Mouse (Mus musculus): Measurements from ENCODE around the gene Bcl2l10. TPM values are rescaled to one million over a fixed set of nuclear protein-coding genes. Genes with fewer than 3 reads are reported as not detected.
"Not testable (repeated sequence)": the region's sequence is repeated elsewhere in the genome, so short reads cannot be mapped to it uniquely, and the experiment has no call there.

The Bcl2l10 gene
- polyA plus RNA-seq, 1 experiment from 2014 or later = not detected

DNA sequence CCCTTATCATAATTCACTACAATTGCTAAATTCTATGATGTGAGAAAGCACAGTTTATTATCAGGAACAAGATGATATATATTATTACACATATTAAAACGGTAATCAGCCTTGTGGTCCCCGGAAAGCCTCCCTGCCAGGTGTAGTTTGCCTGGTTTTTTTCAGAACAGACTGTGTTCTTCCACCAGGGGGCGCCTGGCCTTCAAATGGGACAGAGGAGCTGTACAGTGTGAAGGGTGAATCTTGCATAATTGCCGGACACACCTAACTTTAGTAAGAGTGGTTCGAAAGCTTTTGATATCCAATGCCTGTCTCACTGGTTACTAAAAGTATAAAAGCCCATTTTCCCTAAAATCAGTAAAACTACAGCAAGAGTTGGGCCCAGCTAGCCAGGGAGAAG, 14.1 kb downstream of the Bcl2l10 start:
- Histone ChIP-seq H3K4me1 (ENCODE audit: control insufficient read depth, insufficient read depth, low read length) (no peaks in the 10 kb centered on the region), H3K36me3 (ENCODE audit: control insufficient read depth, insufficient read depth, low read length) (no peaks in the 10 kb centered on the region), H3K27me3 (replicated peaks; ENCODE audit: control insufficient read depth, insufficient read depth, low read length) (no peaks in the 10 kb centered on the region), H3K27ac (ENCODE audit: low read length) (no peak overlapping the region), H3K4me2 (ENCODE audit: low read depth, low read length) (no peak overlapping the region), H3K9me3 (ENCODE audit: control insufficient read depth, low read length) (no peaks in the 10 kb centered on the region), H3K4me3 (ENCODE audit: low read length) (no peak overlapping the region), H3K9ac (ENCODE audit: low read depth, low read length) (no peak overlapping the region)
- WGBS = 31% methylated on average over 5 of the region's 5 CpGs
- peak; percentile 60 for ATAC-seq

- Histone ChIP-seq H3K9me3 (ENCODE audit: control insufficient read depth, low read length) (no peaks in the 10 kb centered on the region), H3K9ac (ENCODE audit: low read depth, low read length) (no peak overlapping the region), H3K27me3 (replicated peaks; ENCODE audit: control insufficient read depth, insufficient read depth, low read length) (no peaks in the 10 kb centered on the region), H3K4me1 (ENCODE audit: control insufficient read depth, insufficient read depth, low read length) (no peaks in the 10 kb centered on the region), H3K27ac (ENCODE audit: low read length) (no peak overlapping the region), H3K4me2 (ENCODE audit: low read depth, low read length) (no peak overlapping the region), H3K4me3 (ENCODE audit: low read length) (no peak overlapping the region), H3K36me3 (ENCODE audit: control insufficient read depth, insufficient read depth, low read length) (no peaks in the 10 kb centered on the region)
- ATAC-seq = no peak
- 86% methylated on average over 4 of the region's 4 CpGs for WGBS
These were observed 14.6 kb downstream of the Bcl2l10 start for GRCm38 (mm10) chr9:75362201-75362600.

DNA sequence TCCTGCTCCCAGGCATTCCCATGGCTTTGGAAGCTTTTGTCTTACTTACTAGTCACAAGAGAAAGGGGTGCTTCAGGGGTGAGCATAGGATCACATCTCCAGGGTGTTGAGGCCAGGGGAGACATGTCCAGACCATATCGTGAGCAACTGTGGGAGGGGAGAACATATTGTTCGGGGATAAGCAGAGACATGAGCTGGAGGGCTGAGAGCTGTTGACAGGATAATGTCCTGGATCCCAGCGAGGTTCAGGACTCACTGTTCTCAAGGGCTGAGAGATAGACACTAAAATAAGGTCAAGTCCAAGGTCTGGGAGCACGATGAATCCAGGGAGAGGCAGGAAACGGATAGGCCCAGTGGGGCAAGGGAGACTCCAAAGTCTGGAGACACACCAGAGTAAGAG, 15.4 kb downstream of the Bcl2l10 start:
- WGBS = 71% methylated on average over 5 of the region's 5 CpGs
- Histone ChIP-seq H3K9me3 (ENCODE audit: control insufficient read depth, low read length) (no peaks in the 10 kb centered on the region), H3K4me3 (ENCODE audit: low read length) (no peak overlapping the region), H3K9ac (ENCODE audit: low read depth, low read length) (no peak overlapping the region), H3K36me3 (ENCODE audit: control insufficient read depth, insufficient read depth, low read length) (no peaks in the 10 kb centered on the region), H3K4me2 (ENCODE audit: low read depth, low read length) (no peak overlapping the region), H3K27ac (ENCODE audit: low read length) (no peak overlapping the region), H3K27me3 (replicated peaks; ENCODE audit: control insufficient read depth, insufficient read depth, low read length) (no peaks in the 10 kb centered on the region), H3K4me1 (ENCODE audit: control insufficient read depth, insufficient read depth, low read length) (no peaks in the 10 kb centered on the region)
- no peak for ATAC-seq

GRCm38 (mm10) chr9:75363702-75364101, 16.1 kb downstream of the Bcl2l10 start:
- H3K4me1 ChIP-seq (ENCODE audit: control insufficient read depth, insufficient read depth, low read length); ATAC-seq; H3K36me3 ChIP-seq (ENCODE audit: control insufficient read depth, insufficient read depth, low read length); H3K9ac ChIP-seq (ENCODE audit: low read depth, low read length); H3K4me3 ChIP-seq (ENCODE audit: low read length); H3K27me3 ChIP-seq (replicated peaks; ENCODE audit: control insufficient read depth, insufficient read depth, low read length); H3K9me3 ChIP-seq (ENCODE audit: control insufficient read depth, low read length); H3K4me2 ChIP-seq (ENCODE audit: low read depth, low read length); H3K27ac ChIP-seq (ENCODE audit: low read length): not testable (repeated sequence)
- 63% methylated on average over 7 of the region's 7 CpGs for WGBS

DNA sequence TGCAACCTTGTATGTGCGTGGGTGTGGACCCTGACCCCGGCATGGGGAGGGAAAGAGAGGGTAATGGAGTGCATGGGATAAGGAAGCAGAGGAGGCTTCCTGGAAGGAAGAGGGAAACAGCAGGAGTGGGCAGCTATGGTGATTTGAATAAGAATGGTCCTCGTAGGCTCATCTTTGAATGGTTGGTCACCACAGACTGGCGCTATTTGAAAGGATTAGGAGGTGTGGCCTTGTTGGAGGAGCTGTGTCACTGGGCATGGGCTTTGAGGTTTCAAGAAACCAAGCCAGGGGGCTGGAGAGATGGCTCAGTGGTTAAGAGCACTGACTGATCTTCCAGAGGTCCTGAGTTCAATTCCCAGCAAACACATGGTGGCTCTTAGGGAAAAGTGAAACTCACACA, 17.6 kb downstream of the Bcl2l10 start:
- Histone ChIP-seq H3K27me3 (replicated peaks; ENCODE audit: control insufficient read depth, insufficient read depth, low read length) (no peaks in the 10 kb centered on the region), H3K9me3 (ENCODE audit: control insufficient read depth, low read length) (no peaks in the 10 kb centered on the region), H3K9ac (ENCODE audit: low read depth, low read length) (no peak overlapping the region), H3K4me3 (ENCODE audit: low read length) (no peak overlapping the region), H3K4me1 (ENCODE audit: control insufficient read depth, insufficient read depth, low read length) (no peaks in the 10 kb centered on the region), H3K4me2 (ENCODE audit: low read depth, low read length) (no peak overlapping the region), H3K36me3 (ENCODE audit: control insufficient read depth, insufficient read depth, low read length) (no peaks in the 10 kb centered on the region), H3K27ac (ENCODE audit: low read length) (no peak overlapping the region)
- WGBS = 82% methylated on average over 4 of the region's 4 CpGs
- no peak for ATAC-seq

DNA sequence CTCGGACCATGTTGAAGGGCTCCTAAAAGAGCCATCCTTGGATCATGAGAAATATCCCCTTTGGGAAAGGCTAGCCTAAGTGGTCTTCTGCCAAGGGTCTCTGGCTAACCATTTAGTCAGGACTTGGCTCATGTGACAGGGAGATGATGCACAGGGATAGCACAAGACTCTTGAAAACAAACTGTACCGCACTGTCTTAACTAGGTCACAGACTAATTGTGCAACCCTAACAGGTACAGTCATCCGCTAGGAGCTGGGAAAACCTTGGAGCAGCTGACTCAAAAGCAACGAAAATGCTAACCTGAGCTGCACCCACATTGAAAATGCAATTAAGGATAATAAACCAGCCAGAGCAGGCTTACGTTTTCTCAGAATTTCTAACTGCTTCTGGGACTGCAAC, 18.6 kb downstream of the Bcl2l10 start:
- ATAC-seq = no peak
- 54% methylated on average over 5 of the region's 5 CpGs for WGBS
- no peak overlapping the region for H3K4me2 ChIP-seq (ENCODE audit: low read depth, low read length)

DNA sequence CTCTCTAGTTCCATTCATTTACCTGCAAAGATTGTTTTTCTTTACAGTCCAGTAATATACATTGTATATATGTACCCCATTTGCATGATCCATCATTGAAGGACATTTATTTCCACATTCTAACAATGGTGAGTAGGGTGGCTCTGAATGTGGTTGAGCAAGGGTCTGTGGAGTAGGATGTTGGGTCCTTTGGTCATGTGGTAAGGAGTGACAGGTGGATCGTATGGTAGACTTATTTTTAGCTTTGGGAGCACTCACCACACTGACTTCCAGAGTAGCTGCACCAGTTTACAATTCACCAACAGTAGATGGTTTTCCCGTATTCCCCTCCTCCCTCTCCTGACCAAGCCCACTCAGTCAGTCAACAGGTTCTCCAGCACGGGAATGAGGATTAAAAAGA, 21.2 kb downstream of the Bcl2l10 start:
- Histone ChIP-seq H3K4me1 (ENCODE audit: control insufficient read depth, insufficient read depth, low read length) (no peaks in the 10 kb centered on the region), H3K27ac (ENCODE audit: low read length) (no peak overlapping the region), H3K36me3 (ENCODE audit: control insufficient read depth, insufficient read depth, low read length) (no peaks in the 10 kb centered on the region), H3K4me3 (ENCODE audit: low read length) (no peak overlapping the region), H3K4me2 (ENCODE audit: low read depth, low read length) (no peak overlapping the region), H3K27me3 (replicated peaks; ENCODE audit: control insufficient read depth, insufficient read depth, low read length) (no peaks in the 10 kb centered on the region), H3K9me3 (ENCODE audit: control insufficient read depth, low read length) (no peaks in the 10 kb centered on the region), H3K9ac (ENCODE audit: low read depth, low read length) (no peak overlapping the region)
- 66% methylated on average over 3 of the region's 3 CpGs for WGBS
- ATAC-seq = no peak

More for the DNA sequence above, 18.6 kb downstream of the Bcl2l10 start:
- Histone ChIP-seq H3K9ac (ENCODE audit: low read depth, low read length) (no peak overlapping the region), H3K9me3 (ENCODE audit: control insufficient read depth, low read length) (no peaks in the 10 kb centered on the region), H3K27me3 (replicated peaks; ENCODE audit: control insufficient read depth, insufficient read depth, low read length) (no peaks in the 10 kb centered on the region), H3K36me3 (ENCODE audit: control insufficient read depth, insufficient read depth, low read length) (no peaks in the 10 kb centered on the region), H3K4me3 (ENCODE audit: low read length) (no peak overlapping the region), H3K4me1 (ENCODE audit: control insufficient read depth, insufficient read depth, low read length) (no peaks in the 10 kb centered on the region), H3K27ac (ENCODE audit: low read length) (no peak overlapping the region)

GRCm38 (mm10) chr9:75375606-75376005, 28.0 kb downstream of the Bcl2l10 start:
- ATAC-seq = no peak
- no peaks in the 10 kb centered on the region for H3K9me3 ChIP-seq (ENCODE audit: control insufficient read depth, low read length)
- 96% methylated on average over 9 of the region's 9 CpGs for WGBS
- no peak overlapping the region for H3K4me2 ChIP-seq (ENCODE audit: low read depth, low read length)
- H3K36me3 ChIP-seq (ENCODE audit: control insufficient read depth, insufficient read depth, low read length) = no peaks in the 10 kb centered on the region
- no peak overlapping the region for H3K4me3 ChIP-seq (ENCODE audit: low read length)
- no peak overlapping the region for H3K27ac ChIP-seq (ENCODE audit: low read length)
- H3K27me3 ChIP-seq (replicated peaks; ENCODE audit: control insufficient read depth, insufficient read depth, low read length) = no peaks in the 10 kb centered on the region
- H3K4me1 ChIP-seq (ENCODE audit: control insufficient read depth, insufficient read depth, low read length) = no peaks in the 10 kb centered on the region
- no peak overlapping the region for H3K9ac ChIP-seq (ENCODE audit: low read depth, low read length)

GRCm38 (mm10) chr9:75376428-75376827, 28.9 kb downstream of the Bcl2l10 start:
- H3K4me3 ChIP-seq (ENCODE audit: low read length) = no peak overlapping the region
- no peaks in the 10 kb centered on the region for H3K4me1 ChIP-seq (ENCODE audit: control insufficient read depth, insufficient read depth, low read length)
- no peak overlapping the region for H3K4me2 ChIP-seq (ENCODE audit: low read depth, low read length)
- H3K9me3 ChIP-seq (ENCODE audit: control insufficient read depth, low read length) = no peaks in the 10 kb centered on the region
- WGBS = 67% methylated on average over 1 of the region's 1 CpGs
- H3K36me3 ChIP-seq (ENCODE audit: control insufficient read depth, insufficient read depth, low read length) = no peaks in the 10 kb centered on the region
- H3K27me3 ChIP-seq (replicated peaks; ENCODE audit: control insufficient read depth, insufficient read depth, low read length) = no peaks in the 10 kb centered on the region
- no peak overlapping the region for H3K9ac ChIP-seq (ENCODE audit: low read depth, low read length)
- no peak for ATAC-seq
- no peak overlapping the region for H3K27ac ChIP-seq (ENCODE audit: low read length)

- Histone ChIP-seq H3K9me3 (ENCODE audit: control insufficient read depth, low read length) (no peaks in the 10 kb centered on the region), H3K9ac (ENCODE audit: low read depth, low read length) (no peak overlapping the region), H3K27ac (ENCODE audit: low read length) (no peak overlapping the region), H3K4me1 (ENCODE audit: control insufficient read depth, insufficient read depth, low read length) (no peaks in the 10 kb centered on the region), H3K4me3 (ENCODE audit: low read length) (no peak overlapping the region), H3K36me3 (ENCODE audit: control insufficient read depth, insufficient read depth, low read length) (no peaks in the 10 kb centered on the region), H3K27me3 (replicated peaks; ENCODE audit: control insufficient read depth, insufficient read depth, low read length) (no peaks in the 10 kb centered on the region), H3K4me2 (ENCODE audit: low read depth, low read length) (no peak overlapping the region)
- WGBS = 75% methylated on average over 2 of the region's 2 CpGs
- no peak for ATAC-seq
These were observed 31.2 kb downstream of the Bcl2l10 start for GRCm38 (mm10) chr9:75378774-75379173.

Measured in intestine, embryonic 16.5 days (tissue).